Mouse (Mus musculus): ENCODE measurements at regions not wholly inside any gene's neighbourhood (a gene's known extent, or its start where the extent isn't known, plus 50 kb on each side); places are given as distances from the start of the nearest gene placed in this dataset.

DNA sequence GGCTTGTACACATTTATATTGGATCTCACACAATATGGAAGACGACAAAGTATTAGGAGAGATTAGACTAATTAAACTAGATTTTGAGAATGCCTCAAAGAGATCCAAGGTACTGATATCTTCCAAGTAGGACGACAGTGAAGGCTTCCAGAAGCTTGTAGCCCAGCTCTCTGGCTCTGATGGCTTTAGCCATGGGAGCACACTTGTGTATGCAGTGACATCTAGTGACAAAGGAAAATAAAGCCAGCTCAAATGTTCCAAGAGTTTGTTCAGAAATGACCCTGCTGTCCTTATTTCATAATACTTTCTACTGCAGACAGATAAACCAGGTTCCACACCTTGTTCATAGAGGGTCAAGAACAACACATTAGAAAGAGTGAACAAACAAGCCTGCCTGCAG, 524.0 kb upstream of the Btbd3 start:
- peak; percentile 71 for TF ChIP-seq CTCF (IDR thresholded peaks at IDR 0.05; ENCODE audit: low read depth)
- H3K4me1 ChIP-seq (ENCODE audit: insufficient read depth): no peaks in the 10 kb centered on the region
- H3K9ac ChIP-seq: no peak overlapping the region
- H3K27ac ChIP-seq (ENCODE audit: low read depth): no peak overlapping the region
- 5% methylated on average over 2 of the region's 2 CpGs for WGBS
- ATAC-seq (ENCODE audit: insufficient read depth): peak; percentile 75; the same call in 1 of the 2 replicates
- H3K4me3 ChIP-seq (ENCODE audit: low read depth, low read length): no peak overlapping the region
- no peaks in the 10 kb centered on the region for H3K9me3 ChIP-seq (ENCODE audit: low read depth, low read length)
- DNase-seq: peak; percentile 83
- no peaks in the 10 kb centered on the region for H3K27me3 ChIP-seq (ENCODE audit: insufficient read depth, low read length)
- no peak overlapping the region for H3K4me2 ChIP-seq
- H3K36me3 ChIP-seq (ENCODE audit: insufficient read depth): no peaks in the 10 kb centered on the region

DNA sequence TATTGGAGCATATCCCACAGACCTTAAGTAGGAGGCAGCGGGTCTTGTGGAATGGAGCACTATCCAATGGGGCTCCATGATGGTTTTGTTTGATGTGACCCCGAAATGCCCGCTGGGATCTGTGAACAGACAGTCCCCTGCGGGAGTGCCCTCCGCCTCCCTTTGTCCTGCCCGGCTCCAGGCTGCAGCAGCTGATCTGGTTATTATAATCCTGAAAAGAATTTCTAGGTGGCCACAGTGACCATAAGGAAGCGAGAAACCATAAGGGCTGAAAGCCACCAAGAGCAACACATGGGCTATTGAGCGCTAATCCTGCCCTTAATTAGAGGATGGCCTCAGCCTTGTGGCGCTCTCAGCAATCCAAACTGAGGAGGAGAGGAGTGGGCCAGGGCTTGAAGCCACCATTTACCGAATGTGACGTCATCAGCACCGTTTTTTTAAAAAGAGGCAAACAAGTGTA, 525.9 kb upstream of the Btbd3 start:
- no peak overlapping the region for H3K27ac ChIP-seq (ENCODE audit: low read depth)
- no peaks in the 10 kb centered on the region for H3K36me3 ChIP-seq (ENCODE audit: insufficient read depth)
- no peak overlapping the region for H3K9ac ChIP-seq
- H3K9me3 ChIP-seq (ENCODE audit: low read depth, low read length): no peaks in the 10 kb centered on the region
- DNase-seq (no peak), ATAC-seq (ENCODE audit: insufficient read depth) (no peak)
- no peak for TF ChIP-seq CTCF (IDR thresholded peaks at IDR 0.05; ENCODE audit: low read depth)
- no peak overlapping the region for H3K4me2 ChIP-seq
- 77% methylated on average over 12 of the region's 12 CpGs for WGBS
- no peaks in the 10 kb centered on the region for H3K4me1 ChIP-seq (ENCODE audit: insufficient read depth)
- no peak overlapping the region for H3K4me3 ChIP-seq (ENCODE audit: low read depth, low read length)
- H3K27me3 ChIP-seq (ENCODE audit: insufficient read depth, low read length): no peaks in the 10 kb centered on the region

DNA sequence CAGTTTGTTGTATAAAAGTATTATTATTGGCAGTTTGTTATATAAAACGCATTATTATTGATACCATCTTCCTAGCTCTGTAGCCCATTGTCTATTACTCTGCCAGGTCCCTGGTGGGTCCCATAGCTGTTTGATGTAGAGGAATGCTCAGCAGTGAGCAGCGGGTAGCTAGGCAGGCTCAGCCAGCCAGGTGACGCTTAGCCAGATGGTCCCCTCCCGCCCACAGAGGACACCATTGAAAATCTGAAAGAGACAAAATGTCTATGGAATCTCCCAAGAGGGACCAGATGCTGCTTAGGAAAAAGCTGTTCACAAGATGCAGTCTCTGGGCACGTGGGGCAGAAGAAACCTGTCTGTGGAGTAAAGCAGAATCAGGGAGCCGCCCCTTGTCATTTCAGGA, 526.5 kb upstream of the Btbd3 start:
- 78% methylated on average over 6 of the region's 6 CpGs for WGBS
- no peak for TF ChIP-seq CTCF (IDR thresholded peaks at IDR 0.05; ENCODE audit: low read depth)
- Histone ChIP-seq H3K27me3 (ENCODE audit: insufficient read depth, low read length) (no peaks in the 10 kb centered on the region), H3K9me3 (ENCODE audit: low read depth, low read length) (no peaks in the 10 kb centered on the region), H3K27ac (ENCODE audit: low read depth) (no peak overlapping the region), H3K4me3 (ENCODE audit: low read depth, low read length) (no peak overlapping the region), H3K4me1 (ENCODE audit: insufficient read depth) (no peaks in the 10 kb centered on the region), H3K36me3 (ENCODE audit: insufficient read depth) (no peaks in the 10 kb centered on the region), H3K4me2 (no peak overlapping the region), H3K9ac (no peak overlapping the region)
- ATAC-seq (ENCODE audit: insufficient read depth) (no peak), DNase-seq (no peak)

DNA sequence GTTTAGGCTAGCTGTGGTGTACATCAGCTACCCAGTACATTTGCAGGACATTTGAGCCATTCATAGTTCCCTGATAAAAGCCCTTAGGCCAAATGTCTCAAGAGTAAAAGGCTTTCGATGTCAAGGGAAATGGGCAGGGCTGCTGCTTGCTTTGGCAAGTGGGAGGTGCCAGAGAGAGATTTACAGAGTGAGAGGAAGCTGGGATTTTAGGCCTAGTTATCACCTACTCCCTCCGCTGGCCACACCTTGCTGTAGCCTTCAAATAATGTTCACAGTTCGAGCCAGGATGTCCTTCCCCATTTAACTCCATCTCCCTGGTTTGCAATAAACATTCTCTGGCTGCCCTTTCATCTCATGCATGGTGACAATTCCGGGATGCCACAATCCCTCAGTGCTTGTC, 527.2 kb upstream of the Btbd3 start:
- ATAC-seq (ENCODE audit: insufficient read depth): no peak
- no peak overlapping the region for H3K4me3 ChIP-seq (ENCODE audit: low read depth, low read length)
- no peak overlapping the region for H3K9ac ChIP-seq
- no peak overlapping the region for H3K27ac ChIP-seq (ENCODE audit: low read depth)
- no peaks in the 10 kb centered on the region for H3K36me3 ChIP-seq (ENCODE audit: insufficient read depth)
- no peaks in the 10 kb centered on the region for H3K27me3 ChIP-seq (ENCODE audit: insufficient read depth, low read length)
- no peak; the same call in 1 of the 2 replicates for TF ChIP-seq CTCF (IDR thresholded peaks at IDR 0.05; ENCODE audit: low read depth)
- peak; percentile 43 for DNase-seq
- H3K4me2 ChIP-seq: no peak overlapping the region
- H3K4me1 ChIP-seq (ENCODE audit: insufficient read depth): no peaks in the 10 kb centered on the region
- 30% methylated on average over 4 of the region's 4 CpGs for WGBS
- no peaks in the 10 kb centered on the region for H3K9me3 ChIP-seq (ENCODE audit: low read depth, low read length)

DNA sequence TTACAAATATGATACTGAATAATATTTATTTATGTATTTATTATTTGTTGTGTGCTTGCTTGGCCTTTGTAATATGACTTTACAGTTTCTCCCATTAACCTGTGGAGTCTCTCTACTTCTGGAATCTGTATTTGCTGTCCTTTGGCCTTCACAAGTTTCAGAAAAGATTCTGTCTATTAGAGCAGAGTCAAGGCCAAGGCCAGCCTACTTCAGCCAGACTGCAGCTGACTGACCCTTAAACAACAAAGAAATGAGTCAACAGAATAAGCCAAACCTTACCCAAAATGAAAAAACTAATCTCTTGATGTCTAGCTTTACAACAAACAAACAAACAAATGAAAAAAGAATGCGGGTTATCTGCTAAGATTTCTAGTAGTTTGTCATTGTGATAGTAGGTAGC, 532.7 kb upstream of the Btbd3 start:
- ATAC-seq (ENCODE audit: insufficient read depth): no peak
- H3K27me3 ChIP-seq (ENCODE audit: insufficient read depth, low read length): no peaks in the 10 kb centered on the region

DNA sequence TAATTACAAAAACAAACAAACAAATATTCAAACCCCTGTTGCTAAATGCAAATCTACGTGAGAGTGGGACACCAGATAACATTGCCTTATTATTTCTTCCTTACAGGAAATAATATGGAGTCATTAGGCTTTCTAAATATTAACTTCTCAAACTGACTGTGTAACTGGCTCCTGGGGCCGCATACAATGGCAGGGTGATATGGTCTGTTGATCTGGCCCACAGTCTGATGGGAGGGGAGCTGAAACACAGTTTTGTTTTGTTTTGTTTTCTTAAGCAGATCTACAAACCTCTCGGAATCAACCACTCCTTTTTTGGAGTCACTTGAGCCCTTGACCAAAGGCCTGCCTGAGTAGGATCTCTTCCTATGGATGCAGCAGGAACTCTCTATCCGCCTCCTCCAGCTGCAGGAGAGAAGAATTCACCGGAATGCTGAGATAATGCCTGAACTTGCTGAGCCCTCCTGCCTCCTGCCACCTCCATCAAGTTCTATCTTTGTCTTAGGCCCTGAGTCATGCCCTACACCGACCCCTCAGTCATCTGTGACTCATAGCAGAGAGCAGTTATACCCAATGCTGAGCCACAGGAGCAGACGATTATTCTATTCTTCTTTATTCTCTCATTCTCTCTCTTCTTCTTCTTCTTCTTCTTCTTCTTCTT, 534.5 kb upstream of the Btbd3 start:
- 67% methylated on average over 7 of the region's 7 CpGs for WGBS
- Histone ChIP-seq H3K27ac (ENCODE audit: low read depth) (no peak overlapping the region), H3K36me3 (ENCODE audit: insufficient read depth) (no peaks in the 10 kb centered on the region), H3K4me2 (no peak overlapping the region), H3K4me1 (ENCODE audit: insufficient read depth) (no peaks in the 10 kb centered on the region), H3K9ac (no peak overlapping the region), H3K9me3 (ENCODE audit: low read depth, low read length) (no peaks in the 10 kb centered on the region), H3K4me3 (ENCODE audit: low read depth, low read length) (no peak overlapping the region), H3K27me3 (ENCODE audit: insufficient read depth, low read length) (no peaks in the 10 kb centered on the region)
- no peak for DNase-seq
- no peak for TF ChIP-seq CTCF (IDR thresholded peaks at IDR 0.05; ENCODE audit: low read depth)
- ATAC-seq (ENCODE audit: insufficient read depth): no peak

More for the DNA sequence above, 532.7 kb upstream of the Btbd3 start:
- no peak for TF ChIP-seq CTCF (IDR thresholded peaks at IDR 0.05; ENCODE audit: low read depth)
- Histone ChIP-seq H3K27ac (ENCODE audit: low read depth) (no peak overlapping the region), H3K4me3 (ENCODE audit: low read depth, low read length) (no peak overlapping the region), H3K36me3 (ENCODE audit: insufficient read depth) (no peaks in the 10 kb centered on the region), H3K9me3 (ENCODE audit: low read depth, low read length) (no peaks in the 10 kb centered on the region), H3K4me2 (no peak overlapping the region), H3K9ac (no peak overlapping the region), H3K4me1 (ENCODE audit: insufficient read depth) (no peaks in the 10 kb centered on the region)
- 86% methylated on average over 1 of the region's 1 CpGs for WGBS
- no peak for DNase-seq

DNA sequence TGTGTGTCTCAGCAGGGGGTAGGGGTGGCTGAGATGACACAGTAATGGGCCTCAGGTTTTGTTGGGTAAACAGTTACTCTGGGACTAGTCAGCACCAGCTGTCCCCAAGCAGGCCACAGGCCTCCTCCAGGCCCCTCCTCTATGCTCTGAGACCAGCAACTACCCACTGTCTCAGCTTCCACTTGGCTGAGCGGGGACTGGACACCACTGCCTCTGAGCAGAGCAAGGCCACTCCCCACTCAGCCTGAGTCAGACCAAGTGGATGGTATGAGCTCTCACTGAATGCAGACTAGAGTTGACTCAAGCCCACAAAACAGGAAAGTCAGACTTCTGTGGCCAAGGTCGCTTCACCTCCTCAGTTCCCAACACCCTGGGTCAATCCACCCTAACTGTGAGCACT, 540.5 kb upstream of the Btbd3 start:
- H3K27ac ChIP-seq (ENCODE audit: low read depth): no peak overlapping the region
- no peak for TF ChIP-seq CTCF (IDR thresholded peaks at IDR 0.05; ENCODE audit: low read depth)
- no peaks in the 10 kb centered on the region for H3K9me3 ChIP-seq (ENCODE audit: low read depth, low read length)
- peak; percentile 52; the same call in 1 of the 2 replicates for ATAC-seq (ENCODE audit: insufficient read depth)
- H3K4me1 ChIP-seq (ENCODE audit: insufficient read depth): no peaks in the 10 kb centered on the region
- H3K9ac ChIP-seq: no peak overlapping the region
- no peak overlapping the region for H3K4me3 ChIP-seq (ENCODE audit: low read depth, low read length)
- no peak overlapping the region for H3K4me2 ChIP-seq
- WGBS: 70% methylated on average over 2 of the region's 2 CpGs
- H3K27me3 ChIP-seq (ENCODE audit: insufficient read depth, low read length): no peaks in the 10 kb centered on the region
- no peaks in the 10 kb centered on the region for H3K36me3 ChIP-seq (ENCODE audit: insufficient read depth)
- DNase-seq: no peak

All from lung, embryonic 14.5 days (tissue).